Mouse (Mus musculus) forebrain, postnatal 0 days (tissue): ENCODE data around the gene Hrh3. TPM values are rescaled to one million over a fixed set of nuclear protein-coding genes. Genes with fewer than 3 reads are reported as not detected.
A peak's percentile ranks its signal among the peaks of the same experiment; 100 is the strongest.

Source experiments
- ATAC-seq: fragments of 200-750 bp; cut with Nextera tagmentation; 2 replicates; pipeline ENCODE4 v1.8.0; 2017; ENCODE audit warnings: mild to moderate bottlenecking, moderate library complexity
- DNase-seq: peaks from one replicate; pipeline ENCODE4 v3.0.0-alpha.2; 2015
- H3K27ac ChIP-seq: fragments of 300-500 bp; sonication (generic); 2 replicates; pipeline ENCODE4 v1.5.1; 2014; ENCODE audit warnings: low read depth, mild to moderate bottlenecking, antibody characterized with exemption, low read length, moderate library complexity, mixed read lengths
- H3K27me3 ChIP-seq: fragments of 300-500 bp; sonication (generic); 2 replicates; pipeline ENCODE4 v1.6.1; 2014; ENCODE audit warnings: mild to moderate bottlenecking, low read length, mixed read lengths; ENCODE audit not compliant: insufficient read depth
- H3K36me3 ChIP-seq: fragments of 300-500 bp; sonication (generic); 2 replicates; pipeline ENCODE4 v1.6.1; 2014; ENCODE audit warnings: mild to moderate bottlenecking, moderate library complexity; ENCODE audit not compliant: insufficient read depth
- H3K4me1 ChIP-seq: fragments of 300-500 bp; sonication (generic); 2 replicates; pipeline ENCODE4 v1.6.1; 2014; ENCODE audit warnings: antibody characterized with exemption; ENCODE audit not compliant: insufficient read depth
- H3K4me2 ChIP-seq: fragments of 300-500 bp; sonication (generic); 2 replicates; pipeline ENCODE4 v1.6.1; 2014; ENCODE audit warnings: low read depth, mild to moderate bottlenecking, moderate library complexity
- H3K4me3 ChIP-seq: fragments of 300-500 bp; sonication (generic); 2 replicates; pipeline ENCODE4 v1.5.1; 2014; ENCODE audit warnings: low read depth, low read length, mixed read lengths
- H3K9ac ChIP-seq: fragments of 300-500 bp; sonication (generic); 2 replicates; pipeline ENCODE4 v1.6.1; 2014; ENCODE audit warnings: mild to moderate bottlenecking
- H3K9me3 ChIP-seq: fragments of 300-500 bp; sonication (generic); 2 replicates; pipeline ENCODE4 v1.6.1; 2016; ENCODE audit warnings: low read length
- CTCF ChIP-seq: sonication (generic); IDR thresholded peaks from 2 replicates; pipeline ENCODE4 v1.5.1; 2016; ENCODE audit warnings: antibody characterized with exemption, control low read depth, low read depth
- WGBS: fragments of 180-500 bp; shearing (Covaris S2); extraction: QIAGEN DNeasy Blood & Tissue Kit; methylation state at CpG from one replicate; pipeline ENCODE4 v1.1.7; 2014; 5-methylcytosine and 5-hydroxymethylcytosine counted together
- polyA plus RNA-seq: library from polyadenylated mRNA; unstranded; fragments of >200 nt; fragmentation: Nextera tagmentation; extraction: Ambion mirVana; gene quantifications from 2 replicates; pipeline ENCODE4 v1.2.1, GENCODE M21; 2015
- total RNA-seq: library from RNA; depleted of rRNA; stranded (reverse); fragments of >200 nt; gene quantifications from 2 replicates; pipeline ENCODE4 v1.2.3, GENCODE M21; 2014

Gene Hrh3
- total and polyA plus RNA-seq, 2 experiments from 2014 or later = 6.1 to 11.3 TPM

DNA sequence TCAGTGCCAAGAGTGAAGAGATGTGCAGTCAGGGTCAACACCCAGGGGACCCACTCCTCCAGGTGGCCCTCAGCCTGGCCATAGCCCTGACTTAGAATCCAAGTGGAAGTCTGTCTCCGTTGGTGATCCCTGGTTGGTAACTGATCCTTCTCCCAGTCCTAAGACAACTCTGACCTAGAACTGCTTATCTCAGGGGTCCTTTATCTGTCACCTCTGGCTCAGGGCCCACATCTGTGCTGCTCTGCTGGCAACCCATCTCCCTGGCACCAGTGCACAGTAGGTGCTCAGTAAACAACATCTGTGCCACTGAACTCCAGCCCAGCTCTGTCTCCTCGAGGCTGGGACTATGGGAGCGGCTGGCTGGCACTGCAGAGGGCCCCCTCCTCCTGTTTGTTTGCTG lies 6.7 kb downstream of the Hrh3 start:
- no peak overlapping the region for H3K4me2 ChIP-seq
- H3K9ac ChIP-seq = no peak overlapping the region
- H3K27ac ChIP-seq = no peak overlapping the region
- 32% methylated on average over 3 of the region's 3 CpGs for WGBS
- H3K4me3 ChIP-seq = no peak overlapping the region
- H3K27me3 ChIP-seq = peaks cover 5% of the 10 kb centered on the region
- H3K9me3 ChIP-seq = no peaks in the 10 kb centered on the region
- no peaks in the 10 kb centered on the region for H3K36me3 ChIP-seq
- DNase-seq (no peak), ATAC-seq (peak; percentile 67; the same call in 1 of the 2 replicates)
- no peak for TF ChIP-seq CTCF
- H3K4me1 ChIP-seq = no peaks in the 10 kb centered on the region

DNA sequence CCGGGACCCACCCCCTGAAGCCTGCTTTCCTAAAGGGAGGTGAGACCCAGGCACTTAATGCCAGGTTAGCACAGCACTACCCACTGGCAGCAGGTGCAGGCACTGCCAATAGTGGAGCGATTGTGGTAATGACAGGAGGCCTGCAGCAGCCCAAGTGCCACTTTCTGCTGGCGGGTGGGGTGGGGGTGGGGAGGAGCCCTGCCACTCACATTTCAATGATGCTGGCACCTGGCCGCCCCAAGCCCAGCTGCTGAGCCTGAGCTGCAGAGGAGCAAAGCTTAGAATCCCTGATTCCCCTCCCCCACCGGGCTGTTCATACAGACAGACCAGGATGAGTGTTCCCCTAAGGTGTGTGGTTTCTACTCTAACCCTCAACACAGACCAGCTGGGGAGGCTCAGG lies 8.6 kb downstream of the Hrh3 start:
- H3K4me2 ChIP-seq = no peak overlapping the region
- H3K27ac ChIP-seq = no peak overlapping the region
- H3K27me3 ChIP-seq = no peaks in the 10 kb centered on the region
- no peaks in the 10 kb centered on the region for H3K9me3 ChIP-seq
- DNase-seq (peak; percentile 38), ATAC-seq (peak; percentile 46; the same call in 1 of the 2 replicates)
- no peak overlapping the region for H3K9ac ChIP-seq
- 19% methylated on average over 5 of the region's 5 CpGs for WGBS
- TF ChIP-seq CTCF = no peak
- H3K36me3 ChIP-seq = no peaks in the 10 kb centered on the region
- no peaks in the 10 kb centered on the region for H3K4me1 ChIP-seq
- no peak overlapping the region for H3K4me3 ChIP-seq

DNA sequence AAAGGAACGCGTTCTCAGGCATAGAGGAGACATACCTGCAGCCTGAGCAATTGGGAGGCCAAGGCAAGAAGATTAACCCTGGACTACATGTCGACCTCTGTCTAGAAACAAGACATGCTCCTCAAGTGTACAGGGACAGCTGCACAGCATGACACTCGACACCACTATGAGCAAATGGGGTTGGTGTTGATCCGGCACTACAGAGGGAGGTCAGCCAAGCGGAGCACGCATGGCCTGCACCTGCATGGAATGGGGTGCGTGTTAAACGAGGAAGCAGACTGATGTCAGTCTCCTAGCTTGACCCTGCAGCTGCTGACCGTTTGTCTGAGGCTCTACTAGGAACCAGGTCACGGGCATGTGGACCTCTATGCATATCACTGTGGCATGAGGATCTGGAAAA lies 14.0 kb downstream of the Hrh3 start:
- Histone ChIP-seq H3K36me3 (peaks cover 11% of the 10 kb centered on the region), H3K27ac (no peak overlapping the region), H3K9me3 (no peaks in the 10 kb centered on the region), H3K4me1 (no peaks in the 10 kb centered on the region), H3K27me3 (no peaks in the 10 kb centered on the region), H3K9ac (no peak overlapping the region), H3K4me2 (no peak overlapping the region), H3K4me3 (no peak overlapping the region)
- ATAC-seq (no peak), DNase-seq (no peak)
- no peak for TF ChIP-seq CTCF
- WGBS = 70% methylated on average over 11 of the region's 11 CpGs

DNA sequence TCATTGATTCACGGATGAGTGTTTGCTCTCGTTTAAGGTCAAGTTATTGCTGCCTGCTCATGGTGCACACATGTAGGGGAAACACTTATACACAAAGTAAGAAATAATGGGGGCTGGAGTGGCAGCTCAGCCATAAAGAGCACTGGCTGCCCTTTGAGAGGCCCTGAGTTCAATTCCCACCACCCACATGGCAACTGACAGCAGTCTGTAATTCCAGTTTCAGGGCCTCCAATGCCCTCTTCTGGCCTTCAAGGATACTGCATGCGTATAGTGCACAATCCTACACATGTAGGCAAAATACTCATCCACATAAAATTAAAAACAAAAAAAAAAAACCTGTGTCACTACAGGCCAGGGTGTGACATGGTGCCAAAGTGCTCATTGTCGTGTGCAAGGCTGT lies 16.8 kb downstream of the Hrh3 start:
- Histone ChIP-seq H3K4me1 (no peaks in the 10 kb centered on the region), H3K9ac (no peak overlapping the region), H3K36me3 (peaks cover 26% of the 10 kb centered on the region), H3K4me2 (no peak overlapping the region), H3K4me3 (no peak overlapping the region), H3K27me3 (no peaks in the 10 kb centered on the region), H3K27ac (no peak overlapping the region), H3K9me3 (no peaks in the 10 kb centered on the region)
- no peak; the same call in 1 of the 2 replicates for TF ChIP-seq CTCF
- DNase-seq = no peak
- no peak for ATAC-seq
- WGBS = 90% methylated on average over 4 of the region's 4 CpGs

DNA sequence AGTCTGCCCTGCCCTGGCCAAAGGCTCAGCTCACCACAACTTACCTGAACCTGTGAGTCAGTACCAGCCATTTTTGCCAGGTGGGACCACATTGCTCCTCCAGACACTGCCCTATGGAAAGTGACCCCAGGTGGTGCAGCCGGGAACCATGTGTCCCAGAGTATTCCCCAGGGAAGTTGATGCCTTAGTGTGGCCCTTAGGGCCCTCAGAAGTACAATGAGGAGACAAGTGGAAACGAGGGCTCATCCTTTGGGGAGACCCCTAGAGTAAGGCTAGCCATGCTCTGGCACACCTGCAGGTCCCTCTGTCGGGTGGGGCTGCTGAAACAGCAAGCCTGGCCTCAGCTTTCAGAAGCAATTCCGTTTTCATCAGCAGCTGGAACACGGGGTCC lies 17.7 kb downstream of the Hrh3 start:
- no peak overlapping the region for H3K4me3 ChIP-seq
- 80% methylated on average over 5 of the region's 5 CpGs for WGBS
- no peak overlapping the region for H3K9ac ChIP-seq
- H3K36me3 ChIP-seq = peaks cover 32% of the 10 kb centered on the region
- no peak overlapping the region for H3K27ac ChIP-seq
- DNase-seq = no peak
- no peaks in the 10 kb centered on the region for H3K4me1 ChIP-seq
- no peaks in the 10 kb centered on the region for H3K27me3 ChIP-seq
- no peak for ATAC-seq
- no peak for TF ChIP-seq CTCF
- H3K9me3 ChIP-seq = no peaks in the 10 kb centered on the region
- H3K4me2 ChIP-seq = no peak overlapping the region

DNA sequence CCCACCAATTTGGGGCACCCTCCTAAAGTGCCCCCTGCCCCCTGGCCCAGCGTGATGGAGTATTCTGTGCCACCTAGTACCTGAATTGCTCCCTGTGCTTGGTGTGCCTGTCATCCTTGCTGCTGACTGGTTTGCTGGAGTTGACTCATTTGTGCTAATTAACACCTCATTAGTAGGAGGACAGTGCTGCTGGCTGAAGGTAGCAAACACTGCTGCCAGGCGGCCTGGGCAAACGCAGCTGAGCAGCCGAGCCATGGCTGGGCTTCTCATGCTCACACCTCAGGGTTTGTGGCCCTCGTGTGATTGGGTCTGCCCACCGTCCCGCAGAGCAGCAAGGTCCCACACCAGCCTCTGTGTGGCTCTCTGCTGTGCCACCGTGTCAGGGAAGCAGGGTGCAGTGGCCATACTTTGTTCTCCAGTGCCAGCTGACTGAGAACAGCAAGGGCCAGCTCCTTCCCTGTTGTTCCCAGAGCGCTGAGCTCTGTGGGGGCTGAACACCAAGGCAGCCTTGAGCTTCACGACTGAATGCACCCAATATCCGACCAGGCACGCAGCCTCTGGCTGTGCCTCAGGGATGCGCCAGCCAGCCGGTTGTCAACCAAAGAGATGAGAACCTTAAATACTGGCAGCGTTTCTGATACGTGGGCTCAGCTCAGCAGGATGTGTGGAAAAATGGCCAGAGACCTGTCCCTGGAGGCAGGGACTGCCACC lies 18.2 kb downstream of the Hrh3 start:
- 51% methylated on average over 16 of the region's 16 CpGs for WGBS
- peaks cover 32% of the 10 kb centered on the region for H3K36me3 ChIP-seq
- no peaks in the 10 kb centered on the region for H3K4me1 ChIP-seq
- H3K27ac ChIP-seq = no peak overlapping the region
- H3K9ac ChIP-seq = no peak overlapping the region
- ATAC-seq (peak; percentile 26; the same call in 1 of the 2 replicates), DNase-seq (no peak)
- H3K9me3 ChIP-seq = no peaks in the 10 kb centered on the region
- H3K4me3 ChIP-seq = no peak overlapping the region
- no peak for TF ChIP-seq CTCF
- H3K27me3 ChIP-seq = no peaks in the 10 kb centered on the region
- no peak overlapping the region for H3K4me2 ChIP-seq

GRCm38 (mm10) chr2:180084565-180084964 lies 19.7 kb downstream of the Hrh3 start:
- WGBS = 43% methylated on average over 3 of the region's 3 CpGs
- Histone ChIP-seq H3K9ac (no peak overlapping the region), H3K4me3 (no peak overlapping the region), H3K4me2 (no peak overlapping the region), H3K27ac (no peak overlapping the region), H3K36me3 (peaks cover 36% of the 10 kb centered on the region), H3K4me1 (no peaks in the 10 kb centered on the region), H3K9me3 (no peaks in the 10 kb centered on the region), H3K27me3 (no peaks in the 10 kb centered on the region)
- TF ChIP-seq CTCF = no peak
- DNase-seq (no peak), ATAC-seq (no peak)
